Mouse (Mus musculus): ENCODE measurements around the gene Sptbn2. TPM values are rescaled to one million over a fixed set of nuclear protein-coding genes. Genes with fewer than 3 reads are reported as not detected.

The Sptbn2 gene
- polyA plus RNA-seq, 1 experiment from 2014 or later: 2.9 TPM

DNA sequence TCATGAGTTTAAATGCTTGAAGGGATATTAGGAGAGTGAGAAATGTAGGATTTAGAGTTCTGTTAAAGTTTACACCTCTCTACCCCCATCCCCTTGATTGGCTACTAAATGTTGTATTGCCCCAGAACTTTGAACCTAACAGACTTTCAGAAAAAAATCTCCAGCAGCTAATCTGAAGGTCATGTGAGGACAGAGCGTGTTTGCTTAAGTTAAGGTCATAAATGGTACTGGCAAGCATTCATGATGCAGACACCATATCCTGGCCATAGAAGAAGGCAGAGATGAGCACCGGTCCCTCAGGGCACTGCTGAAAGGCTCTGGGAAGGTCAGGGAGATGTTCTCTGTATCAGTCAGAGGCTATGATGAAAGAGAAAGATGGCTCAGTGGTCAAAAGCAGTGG is 6.3 kb downstream of the Sptbn2 start:
- no peaks in the 10 kb centered on the region for H3K36me3 ChIP-seq (ENCODE audit: control insufficient read depth, insufficient read depth, low read length)
- H3K27ac ChIP-seq (ENCODE audit: low read depth, low read length): no peak overlapping the region
- no peak overlapping the region for H3K4me3 ChIP-seq (ENCODE audit: low read length)
- no peak for ATAC-seq (ENCODE audit: low FRiP score, low TSS enrichment)
- H3K9me3 ChIP-seq (ENCODE audit: control insufficient read depth, low read length): no peaks in the 10 kb centered on the region
- 97% methylated on average over 2 of the region's 2 CpGs for WGBS
- H3K4me2 ChIP-seq (replicated peaks; ENCODE audit: low read depth, low read length): no peak overlapping the region
- no peak overlapping the region for H3K9ac ChIP-seq (ENCODE audit: low read depth, low read length)
- peaks cover 27% of the 10 kb centered on the region for H3K27me3 ChIP-seq (ENCODE audit: control insufficient read depth, insufficient read depth, low read length)
- peaks cover 18% of the 10 kb centered on the region for H3K4me1 ChIP-seq (ENCODE audit: control insufficient read depth, insufficient read depth, low read length)

DNA sequence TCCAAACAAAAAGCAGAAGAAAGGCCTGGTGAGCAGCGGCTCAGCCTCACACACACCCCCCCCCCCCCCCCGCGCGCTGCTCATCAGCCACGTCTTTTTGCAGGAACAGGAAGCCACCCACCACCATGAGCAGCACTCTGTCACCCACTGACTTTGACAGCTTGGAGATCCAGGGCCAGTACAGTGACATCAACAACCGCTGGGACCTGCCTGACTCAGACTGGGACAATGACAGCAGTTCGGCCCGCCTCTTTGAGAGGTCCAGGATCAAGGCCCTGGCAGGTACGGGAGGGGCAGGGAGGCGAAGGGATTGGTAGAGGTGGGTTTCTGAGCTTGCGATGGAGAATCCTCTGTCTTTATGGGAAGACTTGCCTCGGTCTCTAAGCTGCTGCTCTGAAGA is 7.7 kb downstream of the Sptbn2 start:
- Histone ChIP-seq H3K4me2 (replicated peaks; ENCODE audit: low read depth, low read length) (peak overlapping the region; percentile 12; the same call in 1 of the 2 replicates), H3K9ac (ENCODE audit: low read depth, low read length) (0 out of 2 replicates have a peak overlapping the region, but pooled peaks have one; percentile 12), H3K27me3 (ENCODE audit: control insufficient read depth, insufficient read depth, low read length) (peaks cover 13% of the 10 kb centered on the region; the same call in 1 of the 2 replicates), H3K4me1 (ENCODE audit: control insufficient read depth, insufficient read depth, low read length) (peaks cover 15% of the 10 kb centered on the region), H3K4me3 (ENCODE audit: low read length) (no peak overlapping the region), H3K36me3 (ENCODE audit: control insufficient read depth, insufficient read depth, low read length) (no peaks in the 10 kb centered on the region), H3K9me3 (ENCODE audit: control insufficient read depth, low read length) (no peaks in the 10 kb centered on the region), H3K27ac (ENCODE audit: low read depth, low read length) (no peak overlapping the region)
- 27% methylated on average over 12 of the region's 12 CpGs for WGBS
- no peak; the same call in 1 of the 2 replicates for ATAC-seq (ENCODE audit: low FRiP score, low TSS enrichment)

DNA sequence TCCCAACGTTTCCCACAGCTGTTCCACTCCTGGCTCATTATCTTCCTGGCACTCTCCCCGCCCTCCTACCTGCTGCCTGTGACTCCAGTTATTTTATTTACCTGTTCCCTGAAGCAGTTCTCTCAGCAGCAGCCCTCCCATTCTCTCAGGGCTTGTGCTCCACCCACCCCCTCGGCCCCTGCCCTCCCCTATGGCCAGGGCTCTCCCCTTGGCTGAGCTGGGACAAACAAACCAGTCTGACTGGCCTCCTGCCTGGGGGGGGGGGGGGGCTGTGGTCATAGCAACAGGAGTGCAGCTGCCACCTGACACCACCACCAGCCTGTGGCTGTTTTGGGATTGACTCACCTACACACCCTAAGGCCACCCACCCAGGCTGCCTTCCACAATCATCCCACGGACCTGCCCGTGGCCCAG is 8.4 kb downstream of the Sptbn2 start:
- H3K27me3 ChIP-seq (ENCODE audit: control insufficient read depth, insufficient read depth, low read length): peaks cover 7% of the 10 kb centered on the region; the same call in 1 of the 2 replicates
- no peak overlapping the region for H3K9ac ChIP-seq (ENCODE audit: low read depth, low read length)
- H3K9me3 ChIP-seq (ENCODE audit: control insufficient read depth, low read length): no peaks in the 10 kb centered on the region
- no peaks in the 10 kb centered on the region for H3K36me3 ChIP-seq (ENCODE audit: control insufficient read depth, insufficient read depth, low read length)
- peak; percentile 91 for ATAC-seq (ENCODE audit: low FRiP score, low TSS enrichment)
- no peak overlapping the region for H3K27ac ChIP-seq (ENCODE audit: low read depth, low read length)
- H3K4me2 ChIP-seq (replicated peaks; ENCODE audit: low read depth, low read length): peak overlapping the region; percentile 12; the same call in 1 of the 2 replicates
- peaks cover 15% of the 10 kb centered on the region for H3K4me1 ChIP-seq (ENCODE audit: control insufficient read depth, insufficient read depth, low read length)
- 7% methylated on average over 5 of the region's 5 CpGs for WGBS
- no peak overlapping the region for H3K4me3 ChIP-seq (ENCODE audit: low read length)

DNA sequence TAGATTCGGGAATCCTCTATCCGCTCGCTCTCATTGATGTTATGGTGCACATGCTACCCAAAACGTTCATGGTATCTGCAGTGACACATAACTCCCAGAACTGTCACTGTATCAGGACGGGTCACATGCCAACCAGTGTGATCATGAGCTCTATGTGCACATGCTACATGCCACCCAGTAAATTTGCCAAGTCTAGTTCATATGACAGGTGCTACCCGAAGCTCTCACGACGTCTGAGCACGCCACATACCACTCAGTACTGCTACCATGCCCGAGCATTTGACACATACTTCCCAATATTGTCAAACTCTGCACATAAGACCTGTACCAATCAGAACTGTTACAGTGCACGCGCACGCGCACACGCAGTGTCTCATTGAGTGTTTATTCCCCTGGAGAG is 9.1 kb downstream of the Sptbn2 start:
- Histone ChIP-seq H3K9ac (ENCODE audit: low read depth, low read length) (no peak overlapping the region), H3K27me3 (ENCODE audit: control insufficient read depth, insufficient read depth, low read length) (no peaks in the 10 kb centered on the region)
- WGBS: 85% methylated on average over 15 of the region's 15 CpGs

DNA sequence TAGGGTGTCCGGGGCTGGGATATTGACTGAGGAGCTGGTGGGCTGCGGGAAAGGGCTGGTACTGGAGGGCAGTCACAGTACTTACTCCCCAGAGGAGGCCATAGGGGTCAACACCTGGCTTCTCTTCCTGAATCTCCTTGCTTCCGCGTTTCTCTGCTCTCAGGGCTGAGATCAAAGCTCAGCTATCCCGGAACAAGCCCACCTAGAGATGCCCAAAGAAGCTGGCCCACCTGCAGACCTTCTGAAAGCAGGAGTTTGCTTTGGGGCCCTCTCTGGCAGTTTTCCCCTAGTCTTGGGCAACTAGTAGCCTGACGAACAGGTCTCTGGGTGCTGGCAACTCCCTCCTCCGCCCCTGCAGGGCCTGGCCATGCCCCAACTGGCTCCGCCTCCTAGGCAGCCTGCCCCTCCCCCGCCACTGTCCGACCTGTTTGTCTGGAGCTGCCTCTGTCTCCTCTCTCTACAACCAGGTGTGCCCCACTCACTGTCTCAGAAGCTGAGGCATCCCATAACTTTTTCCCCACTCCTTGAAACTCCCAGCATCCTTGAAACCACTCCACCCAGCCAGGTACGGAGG is 9.8 kb downstream of the Sptbn2 start:
- peak; percentile 54 for ATAC-seq (ENCODE audit: low FRiP score, low TSS enrichment)
- H3K9ac ChIP-seq (ENCODE audit: low read depth, low read length): peak overlapping the region; percentile 37; the same call in 1 of the 2 replicates

More for the DNA sequence above, 9.1 kb downstream of the Sptbn2 start:
- Histone ChIP-seq H3K36me3 (ENCODE audit: control insufficient read depth, insufficient read depth, low read length) (no peaks in the 10 kb centered on the region), H3K27ac (ENCODE audit: low read depth, low read length) (peak overlapping the region; percentile 13; the same call in 1 of the 2 replicates), H3K4me3 (ENCODE audit: low read length) (no peak overlapping the region), H3K4me2 (replicated peaks; ENCODE audit: low read depth, low read length) (peak overlapping the region; percentile 32), H3K4me1 (ENCODE audit: control insufficient read depth, insufficient read depth, low read length) (peaks cover 15% of the 10 kb centered on the region), H3K9me3 (ENCODE audit: control insufficient read depth, low read length) (no peaks in the 10 kb centered on the region)
- ATAC-seq (ENCODE audit: low FRiP score, low TSS enrichment): no peak

DNA sequence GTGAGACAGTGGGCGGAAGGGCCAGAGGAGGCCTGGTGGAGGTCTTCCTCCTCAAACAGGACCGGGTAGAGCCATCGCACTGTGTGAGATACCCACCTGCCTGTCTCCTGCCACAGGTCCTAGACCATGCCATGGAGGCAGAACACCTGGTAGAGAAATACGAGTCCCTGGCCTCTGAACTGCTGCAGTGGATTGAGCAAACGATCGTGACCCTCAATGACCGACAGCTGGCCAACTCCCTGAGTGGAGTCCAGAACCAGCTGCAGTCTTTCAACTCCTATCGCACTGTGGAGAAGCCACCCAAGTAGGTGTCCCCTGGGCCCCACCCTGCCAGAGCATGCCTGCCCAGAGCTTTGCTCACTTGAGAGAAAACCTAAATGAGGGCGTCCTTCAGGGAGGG is 18.2 kb downstream of the Sptbn2 start:
- no peak overlapping the region for H3K4me2 ChIP-seq (replicated peaks; ENCODE audit: low read depth, low read length)
- no peaks in the 10 kb centered on the region for H3K27me3 ChIP-seq (ENCODE audit: control insufficient read depth, insufficient read depth, low read length)
- H3K36me3 ChIP-seq (ENCODE audit: control insufficient read depth, insufficient read depth, low read length): peaks cover 5% of the 10 kb centered on the region; the same call in 1 of the 2 replicates
- 63% methylated on average over 9 of the region's 9 CpGs for WGBS
- H3K4me1 ChIP-seq (ENCODE audit: control insufficient read depth, insufficient read depth, low read length): no peaks in the 10 kb centered on the region
- no peak for ATAC-seq (ENCODE audit: low FRiP score, low TSS enrichment)
- no peak overlapping the region for H3K4me3 ChIP-seq (ENCODE audit: low read length)
- no peak overlapping the region for H3K9ac ChIP-seq (ENCODE audit: low read depth, low read length)
- no peak overlapping the region for H3K27ac ChIP-seq (ENCODE audit: low read depth, low read length)
- no peaks in the 10 kb centered on the region for H3K9me3 ChIP-seq (ENCODE audit: control insufficient read depth, low read length)

More for the DNA sequence above, 9.8 kb downstream of the Sptbn2 start:
- Histone ChIP-seq H3K27ac (ENCODE audit: low read depth, low read length) (no peak overlapping the region), H3K9me3 (ENCODE audit: control insufficient read depth, low read length) (no peaks in the 10 kb centered on the region), H3K27me3 (ENCODE audit: control insufficient read depth, insufficient read depth, low read length) (no peaks in the 10 kb centered on the region), H3K4me3 (ENCODE audit: low read length) (peak overlapping the region; percentile 31), H3K4me2 (replicated peaks; ENCODE audit: low read depth, low read length) (peak overlapping the region; percentile 32), H3K4me1 (ENCODE audit: control insufficient read depth, insufficient read depth, low read length) (peaks cover 15% of the 10 kb centered on the region), H3K36me3 (ENCODE audit: control insufficient read depth, insufficient read depth, low read length) (no peaks in the 10 kb centered on the region)
- 15% methylated on average over 11 of the region's 11 CpGs for WGBS

DNA sequence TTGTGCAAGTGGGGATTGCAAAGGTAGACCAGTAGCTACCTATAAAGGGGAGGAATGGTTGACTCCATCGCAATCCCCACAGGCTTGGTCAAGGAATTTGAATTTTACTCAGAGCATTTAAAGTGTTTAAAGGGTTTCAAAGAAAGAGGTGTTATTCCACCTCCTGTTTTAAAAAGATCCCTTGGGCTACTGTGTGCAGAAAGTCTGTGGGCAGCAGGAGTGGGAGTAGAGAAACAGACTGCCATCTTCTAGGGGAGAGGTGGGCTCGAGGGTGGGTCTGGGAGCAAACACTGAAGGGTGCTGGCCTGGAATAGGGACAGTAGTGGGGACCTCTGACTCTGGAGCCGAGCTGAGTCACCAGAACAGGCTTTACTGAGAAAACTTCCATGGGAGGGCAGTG is 22.1 kb downstream of the Sptbn2 start:
- Histone ChIP-seq H3K9ac (ENCODE audit: low read depth, low read length) (no peak overlapping the region), H3K9me3 (ENCODE audit: control insufficient read depth, low read length) (no peaks in the 10 kb centered on the region), H3K4me3 (ENCODE audit: low read length) (no peak overlapping the region), H3K36me3 (ENCODE audit: control insufficient read depth, insufficient read depth, low read length) (peaks cover 8% of the 10 kb centered on the region), H3K4me2 (replicated peaks; ENCODE audit: low read depth, low read length) (no peak overlapping the region), H3K4me1 (ENCODE audit: control insufficient read depth, insufficient read depth, low read length) (no peaks in the 10 kb centered on the region), H3K27ac (ENCODE audit: low read depth, low read length) (no peak overlapping the region), H3K27me3 (ENCODE audit: control insufficient read depth, insufficient read depth, low read length) (no peaks in the 10 kb centered on the region)
- 83% methylated on average over 3 of the region's 3 CpGs for WGBS
- ATAC-seq (ENCODE audit: low FRiP score, low TSS enrichment): no peak

DNA sequence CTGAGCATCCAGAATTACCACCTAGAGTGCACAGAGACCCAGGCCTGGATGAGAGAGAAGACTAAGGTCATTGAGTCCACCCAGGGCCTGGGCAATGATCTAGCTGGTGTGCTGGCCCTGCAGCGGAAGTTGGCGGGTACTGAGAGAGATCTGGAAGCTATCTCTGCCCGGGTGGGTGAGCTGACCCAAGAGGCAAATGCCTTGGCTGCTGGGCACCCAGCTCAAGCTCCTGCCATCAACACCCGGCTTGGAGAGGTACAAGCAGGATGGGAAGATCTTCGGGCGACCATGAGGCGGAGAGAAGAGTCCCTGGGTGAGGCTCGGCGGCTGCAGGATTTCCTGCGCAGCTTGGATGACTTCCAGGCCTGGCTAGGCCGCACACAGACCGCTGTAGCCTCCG is 26.9 kb downstream of the Sptbn2 start:
- Histone ChIP-seq H3K4me3 (ENCODE audit: low read length) (no peak overlapping the region), H3K9me3 (ENCODE audit: control insufficient read depth, low read length) (no peaks in the 10 kb centered on the region), H3K27me3 (ENCODE audit: control insufficient read depth, insufficient read depth, low read length) (no peaks in the 10 kb centered on the region), H3K4me1 (ENCODE audit: control insufficient read depth, insufficient read depth, low read length) (no peaks in the 10 kb centered on the region), H3K36me3 (ENCODE audit: control insufficient read depth, insufficient read depth, low read length) (peaks cover 3% of the 10 kb centered on the region), H3K9ac (ENCODE audit: low read depth, low read length) (no peak overlapping the region), H3K27ac (ENCODE audit: low read depth, low read length) (no peak overlapping the region), H3K4me2 (replicated peaks; ENCODE audit: low read depth, low read length) (no peak overlapping the region)
- ATAC-seq (ENCODE audit: low FRiP score, low TSS enrichment): no peak
- 87% methylated on average over 13 of the region's 13 CpGs for WGBS

DNA sequence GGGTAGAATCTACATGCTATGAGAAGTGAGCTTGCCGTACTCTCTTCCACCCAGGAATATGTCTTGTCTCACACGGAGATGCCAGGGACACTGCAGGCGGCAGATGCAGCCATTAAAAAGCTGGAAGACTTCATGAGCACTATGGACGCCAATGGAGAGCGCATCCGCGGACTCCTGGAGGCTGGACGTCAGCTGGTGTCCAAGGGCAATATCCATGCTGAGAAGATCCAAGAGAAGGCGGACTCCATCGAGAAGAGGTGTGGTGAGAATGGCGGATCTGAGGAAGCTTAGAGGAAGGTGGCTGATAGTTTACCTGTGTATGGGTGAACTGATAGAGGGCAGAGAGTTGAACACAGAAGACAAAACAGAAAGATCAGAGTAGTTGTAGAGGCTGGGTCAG is 28.1 kb downstream of the Sptbn2 start:
- WGBS: 92% methylated on average over 11 of the region's 11 CpGs
- H3K4me1 ChIP-seq (ENCODE audit: control insufficient read depth, insufficient read depth, low read length): 0 out of 2 replicates have a peak, but pooled peaks cover 3% of the 10 kb centered on the region
- peaks cover 5% of the 10 kb centered on the region for H3K36me3 ChIP-seq (ENCODE audit: control insufficient read depth, insufficient read depth, low read length)
- H3K27ac ChIP-seq (ENCODE audit: low read depth, low read length): no peak overlapping the region
- H3K9ac ChIP-seq (ENCODE audit: low read depth, low read length): no peak overlapping the region
- ATAC-seq (ENCODE audit: low FRiP score, low TSS enrichment): no peak
- no peaks in the 10 kb centered on the region for H3K27me3 ChIP-seq (ENCODE audit: control insufficient read depth, insufficient read depth, low read length)
- H3K4me2 ChIP-seq (replicated peaks; ENCODE audit: low read depth, low read length): no peak overlapping the region
- H3K9me3 ChIP-seq (ENCODE audit: control insufficient read depth, low read length): no peaks in the 10 kb centered on the region
- H3K4me3 ChIP-seq (ENCODE audit: low read length): no peak overlapping the region
